Mouse (Mus musculus): ENCODE results near the gene Arhgef1.
A peak's percentile ranks its signal among the peaks of the same experiment; 100 is the strongest.

Arhgef1 gene

DNA sequence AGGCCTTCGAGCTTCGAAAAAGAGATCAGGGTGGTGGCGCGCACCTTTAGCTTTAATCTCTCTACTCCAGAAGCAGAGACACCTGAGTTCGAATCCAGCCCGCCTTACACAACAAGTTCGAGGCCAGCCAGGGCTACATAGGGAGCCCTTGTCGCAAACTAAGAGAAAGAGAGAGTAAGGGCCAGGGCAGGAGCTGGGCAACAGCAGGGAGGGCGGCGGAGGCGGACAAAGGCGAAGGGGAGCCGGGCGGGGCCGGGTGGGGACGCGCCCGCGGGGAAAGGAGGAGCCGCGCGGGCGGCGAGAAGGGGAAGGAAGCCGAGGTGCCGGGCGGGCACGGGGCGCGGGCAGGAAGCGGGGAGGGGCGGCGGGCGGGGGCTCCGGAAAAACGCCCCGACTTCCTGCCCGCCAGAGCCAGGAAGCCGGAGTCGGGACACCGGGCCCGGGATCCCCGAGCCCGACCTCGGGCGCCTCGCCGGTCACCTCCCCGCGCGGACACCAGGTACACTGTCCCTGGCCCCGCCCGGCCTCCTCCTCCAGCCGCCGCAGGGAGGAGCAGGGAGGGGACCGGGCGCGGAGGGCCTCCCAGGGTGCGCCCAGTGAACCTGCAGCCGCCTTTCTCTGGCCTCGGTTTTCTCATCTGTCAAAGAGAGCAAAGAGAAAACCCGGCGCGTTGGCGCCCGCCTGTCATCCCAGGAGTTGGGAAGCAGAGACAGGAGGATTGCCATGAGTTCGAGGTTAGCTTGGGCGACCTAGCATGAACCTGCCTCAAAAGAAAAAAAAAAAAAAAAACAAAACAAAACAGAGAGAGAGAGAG, at the start of gene Arhgef1:
TSS of gene Arhgef1 (plus strand) at position 283 of the 814 bp plus-strand sequence.
- DNase-seq, result peak; percentile 54

DNA sequence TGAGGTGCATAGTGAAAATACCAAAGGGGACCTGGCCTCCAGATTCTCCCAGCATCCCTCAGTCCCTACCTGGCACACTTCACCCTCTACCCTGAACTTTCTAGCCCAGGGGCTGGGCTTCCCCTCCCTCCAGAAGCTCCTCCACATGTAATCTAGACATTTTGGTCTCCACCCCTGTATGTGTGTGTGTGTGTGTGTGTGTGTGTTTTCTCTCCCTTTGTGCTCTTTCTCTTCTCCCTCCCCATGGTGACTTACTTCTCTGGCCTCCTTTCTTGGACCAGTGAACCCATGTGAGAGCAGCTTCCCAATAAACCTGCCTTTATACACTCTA, 49.5 kb upstream of the Arhgef1 start:
- DNase-seq, result no peak

DNA sequence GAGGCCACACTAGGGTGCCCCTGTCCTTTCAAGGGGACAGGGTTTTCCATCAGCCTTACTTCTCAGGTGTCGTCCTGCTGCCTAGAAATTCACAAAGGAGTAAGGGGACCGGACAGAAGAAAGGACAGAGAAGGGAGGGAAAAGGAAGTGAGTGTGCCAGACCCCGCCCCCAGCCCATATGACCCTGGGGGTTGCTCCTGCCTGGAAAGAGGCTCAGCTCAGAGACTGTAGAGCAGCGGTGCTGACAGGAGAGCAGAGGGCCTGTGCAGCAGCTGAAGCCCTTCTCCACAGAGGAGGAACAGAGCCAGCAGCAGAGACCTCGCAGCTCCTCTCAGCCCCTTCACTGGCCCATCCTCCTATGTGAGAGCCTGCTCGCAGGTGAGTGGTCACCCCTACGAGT, 49.0 kb upstream of the Arhgef1 start:
- no peak for DNase-seq

DNA sequence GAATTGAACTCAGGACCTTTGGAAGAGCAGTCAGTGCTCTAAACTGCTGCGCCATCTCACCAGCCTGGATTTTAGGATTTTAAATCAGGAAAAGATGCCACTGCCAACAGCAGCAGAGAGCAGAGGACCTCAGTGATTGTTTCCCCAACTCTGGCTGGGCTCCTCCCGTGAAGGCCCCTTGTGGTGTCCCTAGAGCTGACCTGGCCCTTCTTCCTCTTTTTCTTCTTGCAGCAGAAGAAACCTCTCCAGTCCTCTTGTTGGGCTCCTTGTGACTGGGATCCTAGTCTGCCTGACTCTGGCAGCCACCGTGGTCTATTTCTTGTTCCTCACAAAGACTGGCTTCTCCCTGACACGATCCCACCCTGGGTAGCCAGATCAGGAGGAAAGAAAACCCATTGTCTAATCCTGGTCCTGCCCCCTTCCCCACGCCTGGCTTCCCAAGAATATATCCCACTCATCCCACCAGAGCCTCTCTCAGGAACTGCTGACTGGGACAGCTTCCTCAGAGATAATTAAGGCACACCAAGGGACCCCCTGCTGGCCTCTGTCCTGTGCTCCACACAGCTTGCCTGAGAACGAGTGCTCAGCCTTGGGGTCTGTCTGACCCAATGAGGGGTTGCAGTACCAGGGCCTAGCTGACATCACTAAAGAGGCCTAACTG, 46.1 kb upstream of the Arhgef1 start:
- DNase-seq, result no peak

DNA sequence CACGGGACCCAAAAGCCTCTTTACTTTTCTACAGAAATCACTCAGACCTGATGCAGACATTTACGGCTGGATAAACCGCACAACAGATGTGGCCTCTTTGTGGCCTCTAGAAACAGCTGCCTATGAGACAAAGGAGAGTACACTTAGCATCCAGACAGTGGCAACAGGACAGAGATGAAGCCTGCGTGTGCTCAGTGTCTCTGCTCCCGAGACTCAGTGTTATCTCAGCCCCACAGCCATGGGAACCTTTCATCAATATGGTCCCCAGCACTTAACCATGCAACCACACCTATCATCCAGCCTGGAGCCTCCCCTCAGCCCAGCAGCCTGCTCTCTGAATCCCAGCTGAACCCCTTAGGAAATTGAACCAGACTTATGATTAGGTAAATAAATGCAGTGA, 43.5 kb upstream of the Arhgef1 start:
- no peak for DNase-seq

DNA sequence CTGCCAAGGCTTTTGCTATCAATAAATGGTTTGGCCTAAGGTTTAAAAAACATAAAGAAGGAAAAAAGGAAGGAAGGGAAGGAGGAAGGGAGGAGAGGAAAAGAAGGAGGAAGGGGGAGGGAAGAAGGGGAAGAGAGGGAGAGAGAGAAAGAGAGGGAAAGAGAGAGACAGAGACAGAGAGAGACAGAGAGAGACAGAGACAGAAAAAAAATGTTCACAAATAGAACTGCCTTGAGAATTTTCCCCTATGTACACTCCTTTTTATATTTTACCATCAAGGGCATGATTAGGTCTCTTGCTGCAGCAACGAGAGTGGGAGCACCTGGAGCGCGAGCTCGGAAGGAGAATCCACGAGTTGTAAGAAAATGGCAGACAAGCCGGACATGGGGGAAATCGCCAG, 40.8 kb upstream of the Arhgef1 start, which contains the start of gene Gm9844:
TSS of gene Gm9844 (plus strand) at position 301 of the 400 bp plus-strand sequence.
- DNase-seq, result no peak

DNA sequence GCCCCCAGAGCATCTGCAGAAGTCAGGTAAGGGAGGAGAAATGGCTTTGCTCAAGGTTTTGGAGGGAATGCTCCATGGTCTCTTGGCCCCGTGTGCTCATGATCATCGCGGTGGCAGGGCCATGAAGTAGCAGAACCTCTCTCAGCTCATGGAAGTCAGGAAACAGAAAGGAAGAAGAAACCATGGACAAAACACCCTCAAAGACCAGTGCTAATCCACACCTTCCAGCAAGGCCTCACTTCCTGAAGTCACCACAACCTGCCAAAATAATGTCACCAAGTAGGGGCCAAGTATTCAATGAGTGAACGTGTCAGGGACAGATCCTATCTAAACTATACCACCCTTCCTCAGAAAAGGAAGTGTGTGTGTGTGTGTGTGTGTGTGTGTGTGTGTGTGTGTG, 39.9 kb upstream of the Arhgef1 start:
- no peak for DNase-seq

DNA sequence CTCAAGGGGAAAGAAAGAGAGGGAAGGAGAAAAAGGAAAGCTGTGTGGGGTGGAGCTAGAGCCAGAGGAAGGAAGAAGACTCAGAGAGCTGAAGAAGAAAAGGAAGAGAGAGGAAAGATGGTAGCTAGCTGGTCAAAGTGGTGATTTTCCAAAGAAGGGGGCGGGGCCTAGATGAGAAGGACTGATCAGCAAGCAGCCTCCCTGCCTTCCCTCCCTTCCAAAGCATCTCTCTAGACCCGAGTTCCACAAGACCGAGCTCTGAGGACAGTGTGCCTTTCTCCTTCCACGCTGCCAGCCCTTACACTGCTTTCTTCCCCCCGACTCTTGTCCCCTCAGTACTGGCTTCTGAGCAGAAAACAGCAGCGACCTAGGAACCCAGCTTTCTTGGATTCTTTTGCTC, 38.6 kb upstream of the Arhgef1 start:
- DNase-seq, result no peak

DNA sequence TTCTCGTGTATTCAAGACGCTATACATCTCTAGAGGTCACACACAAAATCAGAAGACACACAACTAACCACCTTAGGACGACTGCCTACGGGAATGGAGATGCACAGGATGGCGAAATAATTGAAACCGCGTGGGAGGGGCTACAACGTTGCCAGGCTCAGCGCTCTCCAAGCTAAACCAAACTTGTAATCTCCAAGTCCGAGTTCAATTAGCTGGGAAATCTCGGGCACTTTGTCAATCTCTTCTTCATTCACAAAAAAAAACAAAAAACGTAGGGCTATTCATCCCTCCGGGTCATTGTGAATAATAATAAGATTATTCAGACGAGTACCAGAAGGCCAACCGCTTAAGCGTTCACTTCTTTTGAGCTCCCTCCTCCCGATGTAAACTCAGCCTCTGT, 33.6 kb upstream of the Arhgef1 start:
- DNase-seq, result no peak

DNA sequence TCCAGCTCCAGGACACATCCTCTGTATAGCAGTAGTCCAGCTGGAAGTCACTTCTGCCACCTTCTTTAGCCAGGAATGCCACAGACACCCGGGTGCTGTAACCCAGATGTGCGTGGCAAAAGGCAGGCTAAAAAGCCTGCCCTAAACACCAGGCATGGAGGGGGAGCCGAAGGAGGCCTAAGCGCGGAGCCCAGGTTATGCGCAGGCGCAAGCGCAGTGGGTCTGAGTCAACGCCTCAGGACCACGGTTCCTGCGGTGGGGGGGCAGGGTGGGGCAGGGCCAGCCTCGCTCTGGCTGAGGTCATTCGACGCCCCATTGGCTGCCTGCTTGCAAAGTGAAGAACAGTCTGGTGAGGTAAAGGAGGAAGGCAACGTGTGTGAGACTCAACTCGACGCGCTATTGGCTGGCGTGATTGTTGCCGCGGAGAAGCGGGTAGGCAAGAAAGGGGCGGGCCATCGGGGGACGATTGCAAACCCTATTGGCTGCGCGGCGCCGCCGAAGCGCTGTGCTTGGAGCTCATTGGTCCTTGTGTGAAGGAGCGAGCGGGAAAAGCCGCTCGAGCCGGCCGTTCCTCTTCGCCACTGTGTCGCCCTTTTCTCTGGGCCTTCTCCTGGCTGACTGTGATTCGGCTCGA, 33.1 kb upstream of the Arhgef1 start, which contains the start of the genes Lypd4 and Dmrtc2:
TSS of gene Lypd4 (minus strand) at position 410 of the 634 bp plus-strand sequence.
TSS of gene Dmrtc2 (plus strand) at position 526 of the 634 bp plus-strand sequence.
- DNase-seq, result no peak

DNA sequence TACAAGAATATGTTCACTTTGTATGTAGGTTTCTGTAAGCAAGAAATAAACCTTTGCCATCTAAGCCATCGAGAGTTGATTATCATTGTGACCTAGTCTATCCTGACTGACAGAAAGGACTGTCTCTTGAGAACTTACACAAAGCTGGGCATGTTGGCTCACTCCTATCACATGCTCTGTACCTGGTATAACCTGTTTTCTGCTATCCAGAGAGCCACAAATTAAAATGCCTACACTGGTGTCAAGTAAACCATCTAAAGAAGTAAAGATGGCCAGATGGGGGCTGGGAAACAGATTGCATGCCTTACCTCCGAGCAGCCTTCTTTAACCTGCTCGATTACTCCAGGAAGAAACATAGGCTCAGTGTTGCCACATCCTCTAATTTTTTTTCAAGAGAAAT, 25.1 kb upstream of the Arhgef1 start:
- no peak for DNase-seq

DNA sequence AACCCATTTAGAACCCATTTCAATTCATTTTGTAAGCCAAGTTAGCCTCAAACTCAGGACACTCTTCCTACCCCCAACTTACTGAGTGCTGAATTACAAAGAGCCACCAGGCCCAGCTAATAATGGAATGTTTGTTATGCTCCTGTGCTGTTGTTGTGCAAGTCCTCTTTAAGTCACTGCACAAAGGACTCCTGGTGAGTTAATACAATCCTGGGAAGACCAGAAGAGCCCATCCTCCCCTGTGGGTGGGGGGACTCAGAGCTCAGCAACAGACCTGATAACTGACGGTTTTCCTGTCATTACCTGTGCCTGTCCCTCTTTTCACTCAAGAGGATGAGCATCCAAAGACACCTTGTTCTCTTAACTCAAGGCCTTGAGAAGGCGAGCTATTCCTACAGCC, 23.1 kb upstream of the Arhgef1 start:
- no peak for DNase-seq

DNA sequence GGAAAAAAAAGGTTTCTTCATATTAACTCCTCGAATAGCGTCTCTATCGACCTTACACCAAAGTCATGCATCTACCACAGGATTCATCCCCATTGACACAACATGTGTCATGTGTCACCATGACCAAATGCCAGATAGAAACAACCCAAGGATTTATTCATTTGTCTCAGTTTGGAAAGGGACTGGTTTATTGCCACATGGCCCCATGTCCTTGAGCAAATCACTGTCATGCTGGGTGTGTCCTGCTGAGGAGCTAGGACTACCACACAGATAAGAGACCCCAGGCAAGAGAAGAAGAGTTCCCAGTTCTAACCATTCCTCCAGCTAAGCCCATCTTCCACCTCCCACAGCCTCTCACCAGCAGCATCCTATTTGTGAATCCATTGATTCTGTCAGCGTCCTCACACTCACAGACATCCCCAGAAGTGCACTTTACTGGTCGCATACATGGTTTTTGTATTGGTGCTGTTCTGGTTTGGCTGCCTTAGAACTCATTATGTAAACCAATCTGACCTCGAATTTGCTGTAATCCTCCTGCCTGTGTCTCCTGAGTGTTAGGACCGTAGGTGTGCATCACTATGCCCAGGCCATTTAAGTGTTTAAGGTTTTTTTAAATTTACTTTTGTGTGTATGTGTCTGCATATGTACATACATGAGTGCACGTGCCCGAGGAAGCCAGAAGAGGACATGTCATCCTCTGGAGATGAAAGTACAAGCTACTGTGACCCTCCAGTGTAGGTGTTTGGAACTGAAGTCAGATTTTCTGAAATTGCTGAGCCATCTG, 20.1 kb upstream of the Arhgef1 start:
- DNase-seq, result no peak

DNA sequence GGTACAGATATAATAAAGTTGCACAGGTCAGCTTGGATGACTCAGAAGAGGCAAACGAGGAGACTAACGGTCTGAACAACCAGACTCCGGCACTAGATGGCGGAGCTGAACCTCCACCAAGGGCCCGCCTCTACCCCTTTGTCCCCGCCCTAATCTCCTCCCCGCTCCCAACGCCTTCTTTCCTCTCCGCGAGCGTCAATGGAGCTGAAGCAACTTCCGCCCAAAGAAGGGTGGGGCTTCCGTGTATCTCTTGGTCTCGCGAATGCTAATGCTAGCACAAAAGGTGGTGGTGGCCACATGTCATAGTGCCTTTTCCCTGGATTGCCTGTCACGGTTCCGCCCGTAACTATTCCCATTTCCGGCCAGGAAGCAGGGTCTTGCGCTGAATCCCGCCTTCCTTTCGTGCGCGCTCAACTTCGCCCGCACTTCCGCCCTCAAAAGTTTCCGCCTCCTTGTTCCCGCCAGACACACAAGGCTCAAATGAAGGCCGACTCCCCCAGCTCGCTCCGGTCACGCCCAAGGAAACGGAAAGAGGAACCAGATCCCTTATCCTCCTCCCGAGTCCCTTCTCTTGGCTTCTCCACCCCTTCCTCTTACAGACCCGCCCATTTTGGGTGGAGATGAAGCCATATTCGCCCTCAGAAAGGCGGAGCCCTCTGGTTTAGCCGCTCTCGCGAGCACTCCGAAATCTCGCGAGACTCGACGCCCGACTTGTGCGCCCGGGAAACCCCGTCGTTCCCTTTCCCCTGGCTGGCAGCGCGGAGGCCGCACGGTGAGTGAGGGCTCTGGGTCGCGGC, 18.6 kb upstream of the Arhgef1 start, which contains the start of gene Rps19:
TSS of gene Rps19 (plus strand) at position 476 of the 797 bp plus-strand sequence.
- peak; percentile 98 for DNase-seq

DNA sequence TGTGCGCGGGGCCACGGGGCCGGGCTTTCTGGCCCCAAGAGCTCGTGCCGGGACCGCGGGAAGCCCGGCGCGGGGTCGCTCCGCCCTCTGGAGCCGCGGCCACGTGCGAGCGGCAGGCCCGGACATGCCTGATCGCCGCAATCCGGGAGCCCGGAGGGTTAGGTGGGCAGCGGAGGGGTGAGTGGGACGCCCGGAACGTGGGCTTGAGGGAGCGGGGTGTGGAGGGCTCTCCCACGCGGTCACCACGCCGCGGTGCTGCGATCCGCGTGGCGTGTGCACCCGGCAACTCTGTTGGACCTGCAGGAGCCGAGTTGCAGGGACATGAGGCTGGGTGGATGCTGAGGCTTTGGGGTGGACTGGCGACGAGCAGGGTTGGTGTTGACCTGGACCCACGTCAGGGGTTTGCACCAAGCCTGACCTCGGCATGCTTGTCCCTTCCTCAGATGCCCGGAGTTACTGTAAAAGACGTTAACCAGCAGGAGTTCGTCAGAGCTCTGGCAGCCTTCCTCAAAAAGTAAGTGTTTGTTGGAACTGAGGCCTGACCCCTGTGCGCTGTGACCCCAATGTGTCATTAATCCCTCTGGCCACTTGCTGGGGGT, 17.9 kb upstream of the Arhgef1 start:
- no peak for DNase-seq

DNA sequence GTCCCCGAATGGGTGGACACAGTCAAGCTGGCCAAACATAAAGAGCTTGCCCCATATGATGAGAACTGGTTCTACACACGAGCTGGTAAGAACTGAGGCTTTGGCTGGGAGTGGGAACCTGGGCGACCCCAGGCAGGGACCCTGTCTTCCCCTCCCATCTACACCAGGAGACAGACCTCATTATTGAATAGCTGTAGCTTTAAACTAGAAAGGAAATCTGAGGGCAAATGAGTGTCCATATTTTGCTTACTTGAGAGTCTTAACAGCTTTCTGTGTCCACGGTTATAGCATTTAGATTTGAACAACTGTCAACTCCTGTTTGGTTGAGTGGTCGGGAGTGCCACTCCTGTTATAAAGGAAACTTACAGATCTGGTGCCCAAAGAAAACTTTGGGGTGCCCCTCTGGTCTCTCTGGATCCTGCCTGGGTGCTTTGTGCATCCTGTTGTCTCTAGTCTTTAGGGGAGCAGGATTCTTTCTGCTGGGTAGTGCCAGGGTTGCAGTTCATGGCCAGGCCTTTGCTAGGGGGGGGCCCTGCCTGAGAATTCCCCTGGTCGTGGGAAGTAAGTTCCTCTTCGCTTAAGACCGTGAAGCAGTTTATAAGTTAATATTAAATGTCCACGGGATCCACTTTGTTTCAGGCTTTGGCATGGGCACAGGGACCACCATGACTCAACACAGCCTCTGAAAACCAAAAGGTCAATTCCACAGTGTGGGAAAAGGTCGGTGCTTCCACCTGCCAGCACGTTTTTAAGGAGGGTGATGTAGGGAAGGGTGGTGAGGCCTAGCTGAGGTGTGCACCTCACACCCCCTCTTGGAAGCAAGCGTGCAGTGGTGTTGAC, 17.0 kb upstream of the Arhgef1 start:
- no peak for DNase-seq

DNA sequence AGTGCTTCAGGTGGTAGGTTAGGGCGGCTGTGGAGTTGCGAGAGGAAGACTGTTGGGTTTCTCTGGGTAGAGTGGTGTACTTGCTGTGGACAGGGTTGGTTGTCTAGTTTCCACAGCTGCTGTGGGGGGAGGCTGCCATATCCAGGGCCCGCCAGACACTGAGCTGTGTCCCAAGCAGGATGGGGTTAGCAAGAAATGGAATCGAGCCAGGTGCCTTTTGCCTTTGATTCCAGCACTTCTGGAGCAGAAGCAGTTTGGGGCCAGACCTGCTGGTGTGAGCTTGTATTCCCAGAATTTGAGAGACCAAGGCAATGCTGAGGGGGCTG, 16.4 kb upstream of the Arhgef1 start:
- no peak for DNase-seq

DNA sequence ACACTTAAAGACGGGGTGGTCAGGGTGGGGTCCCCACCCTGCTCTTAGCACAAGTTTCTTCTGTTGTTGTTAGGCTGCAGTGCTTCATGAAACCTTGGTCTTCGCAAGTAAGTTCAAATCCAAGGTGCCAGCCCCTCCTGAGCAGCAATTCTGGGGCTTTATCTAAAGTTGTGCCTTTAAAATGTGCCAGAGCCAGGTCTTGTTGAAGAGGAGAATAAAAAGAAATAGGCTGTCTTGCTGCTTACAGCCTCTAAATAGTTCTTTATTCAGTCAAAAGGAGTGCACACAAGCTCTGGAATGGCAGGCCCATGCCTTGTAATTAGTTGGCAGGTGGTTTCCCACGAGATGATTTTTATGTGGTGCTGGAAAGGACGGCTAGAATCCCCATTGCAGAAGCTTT, 15.6 kb upstream of the Arhgef1 start:
- no peak for DNase-seq

DNA sequence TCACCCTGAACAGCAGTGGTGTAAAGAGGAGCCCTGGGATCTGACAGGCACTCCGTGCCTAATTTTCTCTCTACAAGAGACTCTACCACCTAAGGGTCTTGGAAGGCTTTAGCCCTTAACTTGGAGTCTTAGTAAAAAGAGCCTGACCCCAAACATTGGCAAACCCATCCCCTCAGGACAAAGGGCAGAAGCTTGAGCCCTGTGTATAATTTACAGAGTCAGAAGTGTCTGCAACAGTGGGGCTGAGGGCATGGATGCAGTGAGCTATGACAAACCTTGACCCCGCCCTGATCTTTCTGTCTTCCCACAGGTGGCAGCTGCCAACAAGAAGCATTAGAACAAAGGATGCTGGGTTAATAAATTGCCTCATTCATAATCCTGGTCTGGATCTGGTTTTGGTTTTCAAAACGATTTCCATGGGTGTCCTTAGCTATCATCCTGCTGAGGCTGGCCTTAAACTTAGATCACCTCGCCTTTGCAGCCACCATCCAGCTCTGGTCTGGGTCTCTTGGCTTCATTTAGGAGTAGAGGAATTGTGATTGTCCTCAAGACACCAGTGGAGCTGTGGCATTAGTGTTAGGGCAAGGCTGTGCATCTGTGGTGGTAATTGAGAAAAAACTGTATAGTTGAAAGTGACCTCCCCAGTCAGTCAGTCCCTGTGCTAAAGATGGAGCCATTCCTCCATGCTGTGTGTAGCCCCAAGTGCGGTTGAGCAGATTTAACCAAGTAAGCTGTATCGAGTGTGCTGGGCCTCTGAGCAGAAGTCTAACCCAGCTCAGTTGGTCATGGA, 13.1 kb upstream of the Arhgef1 start:
- DNase-seq, result no peak

All from cerebellum, adult 8-10 months (tissue).